Mouse (Mus musculus) intestine, embryonic 14.5 days (tissue): ENCODE measurements at regions not wholly inside any gene's neighbourhood (a gene's known extent, or its start where the extent isn't known, plus 50 kb on each side); places are given as distances from the start of the nearest gene placed in this dataset.

ENCODE experiments used
- ATAC-seq: fragments of 200-750 bp; cut with Nextera tagmentation; replicated peaks from 2 replicates; pipeline ENCODE4 v1.8.0; 2017; ENCODE audit warnings: low read depth, moderate number of reproducible peaks, moderate TSS enrichment, moderate library complexity; ENCODE audit not compliant: low FRiP score, low TSS enrichment
- DNase-seq: peaks from one replicate; pipeline ENCODE4 v3.0.0-alpha.2; 2018; ENCODE audit warnings: low spot score
- H3K27ac ChIP-seq: fragments of 300-500 bp; sonication (generic); 2 replicates; pipeline ENCODE4 v1.5.1; 2014; ENCODE audit warnings: low read depth, mild to moderate bottlenecking, control low read depth
- H3K27me3 ChIP-seq: fragments of 300-500 bp; sonication (generic); replicated peaks from 2 replicates; pipeline ENCODE4 v1.6.1; 2014; ENCODE audit warnings: low read length, control low read depth; ENCODE audit not compliant: control insufficient read depth, insufficient read depth
- H3K36me3 ChIP-seq: fragments of 300-500 bp; sonication (generic); 2 replicates; pipeline ENCODE4 v1.6.1; 2014; ENCODE audit warnings: low read length, control low read depth; ENCODE audit not compliant: control insufficient read depth, insufficient read depth
- H3K4me1 ChIP-seq: fragments of 300-500 bp; sonication (generic); replicated peaks from 2 replicates; pipeline ENCODE4 v1.6.1; 2014; ENCODE audit warnings: low read length, control low read depth, mixed read lengths; ENCODE audit not compliant: control insufficient read depth, insufficient read depth
- H3K4me2 ChIP-seq: fragments of 300-500 bp; sonication (generic); 2 replicates; pipeline ENCODE4 v1.6.1; 2014; ENCODE audit warnings: low read length
- H3K4me3 ChIP-seq: fragments of 300-500 bp; sonication (generic); 2 replicates; pipeline ENCODE4 v1.5.1; 2014; ENCODE audit warnings: low read depth, low read length, control low read depth, mixed read lengths
- H3K9ac ChIP-seq: fragments of 300-500 bp; sonication (generic); 2 replicates; pipeline ENCODE4 v1.6.1; 2014; ENCODE audit warnings: mild to moderate bottlenecking, low read length
- H3K9me3 ChIP-seq: fragments of 300-500 bp; sonication (generic); 2 replicates; pipeline ENCODE4 v1.6.1; 2016; ENCODE audit warnings: low read length, control low read depth; ENCODE audit not compliant: control insufficient read depth
- WGBS: fragments of 180-500 bp; shearing (Covaris S2); extraction: QIAGEN DNeasy Blood & Tissue Kit; methylation state at CpG from one replicate; pipeline ENCODE4 v1.1.7; 2014; 5-methylcytosine and 5-hydroxymethylcytosine counted together

DNA sequence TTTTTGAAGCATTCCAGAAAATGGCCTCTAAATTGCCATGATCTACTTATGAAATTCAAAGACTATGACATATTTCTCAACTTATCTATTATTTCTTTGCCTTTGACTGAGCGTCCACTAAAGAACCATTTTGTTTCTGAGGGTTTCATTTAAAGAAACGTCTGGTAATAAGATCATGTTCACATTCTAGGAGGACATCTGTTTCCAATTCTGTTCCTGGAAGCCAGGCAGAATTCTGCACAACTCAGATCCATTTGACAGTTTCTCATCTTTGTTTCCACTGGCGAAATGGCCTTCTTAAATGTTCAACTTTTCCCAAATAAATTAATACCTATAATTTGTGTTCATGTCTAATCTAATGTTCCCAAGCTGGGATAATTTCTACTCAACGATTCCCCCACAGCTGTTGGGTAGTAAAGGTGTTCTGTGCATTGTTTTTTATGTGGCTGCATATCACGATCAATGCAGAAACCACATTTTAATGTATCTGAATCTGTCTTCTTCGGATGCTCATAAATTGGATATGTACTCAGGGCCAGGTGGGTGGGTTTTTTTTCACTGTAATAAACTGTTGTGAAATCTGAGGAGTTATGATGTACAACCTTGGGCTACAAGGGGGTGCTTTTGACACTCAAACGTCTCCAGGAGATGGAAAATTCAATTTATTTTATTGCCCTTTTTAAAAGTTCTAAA is 470.6 kb downstream of the Kctd12 start:
- 64% methylated on average over 7 of the region's 7 CpGs for WGBS
- Histone ChIP-seq H3K9me3 (no peaks in the 10 kb centered on the region), H3K4me2 (no peak overlapping the region), H3K9ac (no peak overlapping the region), H3K36me3 (no peaks in the 10 kb centered on the region), H3K4me1 (no peaks in the 10 kb centered on the region), H3K27me3 (no peaks in the 10 kb centered on the region), H3K4me3 (no peak overlapping the region), H3K27ac (no peak overlapping the region)
- ATAC-seq (no peak), DNase-seq (no peak)

DNA sequence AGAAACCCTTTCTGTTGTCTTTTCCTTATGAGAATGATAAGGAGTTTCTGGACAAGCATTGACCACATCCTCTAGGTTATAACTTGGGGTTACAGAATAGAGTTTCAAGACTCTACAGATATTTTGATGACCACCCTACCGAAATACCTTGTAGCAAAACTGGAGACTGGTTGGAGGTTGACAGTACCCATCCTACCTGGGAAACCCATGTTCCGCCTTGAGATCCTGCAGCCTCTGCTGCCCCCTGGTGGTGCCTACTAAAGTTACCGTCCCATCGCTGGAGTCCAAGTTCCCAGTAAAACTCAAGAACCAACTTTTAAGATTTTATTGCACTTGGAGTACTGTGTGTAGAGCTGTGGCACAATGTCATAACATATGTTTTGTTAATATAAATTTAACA is 472.1 kb downstream of the Kctd12 start:
- DNase-seq (peak; percentile 72), ATAC-seq (no peak)
- H3K4me3 ChIP-seq, result no peak overlapping the region
- 34% methylated on average over 4 of the region's 4 CpGs for WGBS
- no peaks in the 10 kb centered on the region for H3K4me1 ChIP-seq
- H3K9me3 ChIP-seq, result no peaks in the 10 kb centered on the region
- no peaks in the 10 kb centered on the region for H3K36me3 ChIP-seq
- H3K27me3 ChIP-seq, result no peaks in the 10 kb centered on the region
- H3K4me2 ChIP-seq, result no peak overlapping the region
- no peak overlapping the region for H3K9ac ChIP-seq
- no peak overlapping the region for H3K27ac ChIP-seq

DNA sequence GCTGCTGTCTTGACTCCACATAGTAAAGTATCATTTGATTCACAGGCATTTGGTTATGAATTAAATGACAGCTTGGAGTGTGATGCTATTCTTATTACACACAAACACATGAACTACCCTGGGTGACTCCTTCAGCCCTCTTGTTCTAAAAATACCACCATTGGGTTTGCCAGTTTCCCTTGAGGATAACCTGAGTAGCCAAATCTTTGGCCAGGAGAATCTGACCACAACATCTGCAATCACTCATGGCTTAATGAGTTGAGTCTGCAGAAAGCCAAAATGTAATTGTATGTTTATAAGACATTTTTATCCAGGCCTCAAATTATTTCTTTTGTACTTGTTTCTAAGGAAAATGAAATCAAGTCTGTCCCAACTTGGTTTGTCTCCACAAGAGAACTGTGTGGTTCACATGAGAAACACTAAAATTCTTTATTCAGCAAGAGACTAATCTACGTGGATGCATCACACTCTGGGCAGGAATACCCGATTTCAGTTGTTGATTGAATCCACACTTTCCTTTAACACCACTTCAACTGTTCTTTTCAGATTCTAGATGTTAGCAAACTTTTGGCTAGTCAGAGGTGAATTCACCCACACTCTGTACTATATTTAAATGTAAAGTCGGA is 476.6 kb downstream of the Kctd12 start:
- H3K9ac ChIP-seq, result no peak overlapping the region
- H3K4me3 ChIP-seq, result no peak overlapping the region
- no peaks in the 10 kb centered on the region for H3K36me3 ChIP-seq
- no peaks in the 10 kb centered on the region for H3K9me3 ChIP-seq
- H3K4me2 ChIP-seq, result no peak overlapping the region
- 75% methylated on average over 3 of the region's 3 CpGs for WGBS
- H3K4me1 ChIP-seq, result no peaks in the 10 kb centered on the region
- no peak for ATAC-seq
- no peaks in the 10 kb centered on the region for H3K27me3 ChIP-seq
- no peak overlapping the region for H3K27ac ChIP-seq
- DNase-seq, result no peak

DNA sequence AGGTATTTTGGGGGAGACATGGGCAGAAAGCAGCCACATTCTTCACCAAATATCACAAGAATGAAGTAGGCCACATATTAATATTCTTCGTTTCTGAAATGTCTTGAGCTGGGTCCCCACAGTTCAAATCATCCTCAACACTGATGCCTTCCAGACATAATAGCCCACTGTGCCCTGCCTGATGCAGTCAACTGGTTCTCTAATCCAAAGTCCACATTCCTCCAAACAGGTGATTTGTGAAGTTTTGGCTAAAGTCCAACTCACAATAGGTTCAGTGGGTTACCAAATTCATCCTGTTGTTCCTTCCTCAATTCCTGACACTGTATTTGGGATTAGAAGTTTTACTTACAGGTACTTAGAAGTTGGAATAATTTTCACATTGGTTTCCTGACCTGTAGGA is 485.3 kb downstream of the Kctd12 start:
- no peak overlapping the region for H3K4me3 ChIP-seq
- no peak overlapping the region for H3K9ac ChIP-seq
- no peaks in the 10 kb centered on the region for H3K4me1 ChIP-seq
- H3K36me3 ChIP-seq, result no peaks in the 10 kb centered on the region
- H3K9me3 ChIP-seq, result no peaks in the 10 kb centered on the region
- WGBS, result 93% methylated on average over 1 of the region's 1 CpGs
- H3K4me2 ChIP-seq, result no peak overlapping the region
- H3K27ac ChIP-seq, result no peak overlapping the region
- DNase-seq (no peak), ATAC-seq (no peak)
- no peaks in the 10 kb centered on the region for H3K27me3 ChIP-seq

DNA sequence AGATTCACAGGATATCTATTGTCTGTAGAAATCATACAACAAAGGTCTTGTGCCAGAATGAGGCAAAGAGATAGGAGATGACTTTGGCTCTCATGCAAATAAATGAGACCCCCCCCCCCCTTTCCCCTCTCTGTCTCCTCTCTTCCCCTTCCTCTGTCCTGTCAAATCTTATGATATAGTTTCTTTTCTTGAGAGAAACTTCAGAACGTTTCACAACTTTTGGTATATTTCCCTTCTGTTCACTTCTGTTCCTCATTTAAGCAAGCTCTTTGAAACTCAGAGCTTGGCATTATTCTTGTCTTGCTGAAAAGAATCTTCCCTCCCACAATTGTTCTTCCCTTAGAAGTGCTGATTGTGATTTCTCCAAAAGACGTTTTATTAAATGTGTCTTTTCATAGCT is 490.1 kb downstream of the Kctd12 start:
- no peak for ATAC-seq
- DNase-seq, result no peak
- Histone ChIP-seq H3K9me3 (no peaks in the 10 kb centered on the region), H3K36me3 (no peaks in the 10 kb centered on the region), H3K4me1 (no peaks in the 10 kb centered on the region), H3K9ac (no peak overlapping the region), H3K27me3 (no peaks in the 10 kb centered on the region), H3K4me2 (no peak overlapping the region), H3K4me3 (no peak overlapping the region), H3K27ac (no peak overlapping the region)
- WGBS, result 69% methylated on average over 2 of the region's 2 CpGs

DNA sequence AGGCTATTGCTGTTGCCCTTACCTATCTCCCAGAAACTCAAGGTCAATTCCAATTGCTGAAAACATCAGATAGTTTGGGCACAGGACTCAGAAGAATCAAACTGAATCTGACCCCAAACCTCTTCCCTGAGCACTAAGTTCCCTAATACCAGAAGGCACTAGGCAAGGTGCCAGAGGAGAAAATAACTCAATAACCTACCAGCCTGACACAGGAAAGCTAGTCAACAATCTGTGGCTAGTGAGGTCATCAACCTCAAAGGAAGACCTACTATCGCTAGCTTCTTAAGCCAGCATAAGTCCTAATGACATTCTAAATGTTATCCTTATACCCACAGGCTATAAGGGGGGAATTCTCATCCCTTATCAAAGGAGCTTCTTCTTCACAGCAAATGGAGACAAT is 491.2 kb downstream of the Kctd12 start:
- DNase-seq (no peak), ATAC-seq (no peak)
- 97% methylated on average over 1 of the region's 1 CpGs for WGBS
- no peaks in the 10 kb centered on the region for H3K36me3 ChIP-seq
- H3K4me2 ChIP-seq, result no peak overlapping the region
- no peak overlapping the region for H3K9ac ChIP-seq
- H3K4me1 ChIP-seq, result no peaks in the 10 kb centered on the region
- no peak overlapping the region for H3K4me3 ChIP-seq
- no peaks in the 10 kb centered on the region for H3K9me3 ChIP-seq
- no peak overlapping the region for H3K27ac ChIP-seq
- no peaks in the 10 kb centered on the region for H3K27me3 ChIP-seq

DNA sequence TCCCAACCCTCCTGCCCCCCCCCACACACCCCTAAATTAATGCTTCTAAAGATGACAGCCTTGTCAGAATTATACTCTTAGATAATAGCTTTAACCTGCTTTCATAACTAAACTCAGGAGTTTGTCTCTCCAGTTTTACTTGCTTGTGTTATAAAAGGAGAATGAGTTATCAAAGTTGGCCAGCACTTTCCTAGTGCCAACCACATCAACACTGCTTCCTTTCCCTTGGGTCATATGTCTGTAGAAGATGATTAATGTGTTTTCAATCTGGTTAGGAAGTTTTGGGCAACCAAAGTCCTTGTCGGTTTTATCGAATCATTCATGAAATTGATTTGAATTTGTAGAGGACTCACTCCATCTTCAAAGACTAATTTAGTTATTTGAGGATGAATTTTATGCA is 505.3 kb downstream of the Kctd12 start:
- Histone ChIP-seq H3K27me3 (no peaks in the 10 kb centered on the region), H3K9me3 (no peaks in the 10 kb centered on the region), H3K36me3 (no peaks in the 10 kb centered on the region), H3K4me2 (no peak overlapping the region), H3K27ac (no peak overlapping the region), H3K9ac (no peak overlapping the region), H3K4me3 (no peak overlapping the region), H3K4me1 (no peaks in the 10 kb centered on the region)
- ATAC-seq (no peak), DNase-seq (no peak)
- 84% methylated on average over 2 of the region's 2 CpGs for WGBS

DNA sequence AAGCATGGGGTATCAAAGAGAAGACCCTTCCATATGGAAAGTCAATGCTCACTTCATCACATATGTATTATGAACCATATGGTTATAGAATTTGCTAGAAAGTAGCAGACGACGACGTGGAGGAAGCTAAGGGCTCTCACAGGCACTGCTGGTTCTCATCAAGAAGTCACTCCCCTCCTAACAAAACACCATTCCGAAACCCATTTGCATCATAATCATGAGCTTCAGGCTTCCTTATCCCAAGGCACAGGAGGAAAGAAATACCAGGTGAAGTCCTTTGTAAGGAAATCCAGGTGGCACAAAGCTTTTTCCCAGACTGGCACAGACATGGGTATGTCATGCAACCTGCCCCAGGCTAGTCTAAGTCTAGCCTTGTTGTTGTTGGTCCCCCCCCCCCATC is 513.1 kb downstream of the Kctd12 start:
- H3K4me1 ChIP-seq, result no peaks in the 10 kb centered on the region
- no peak overlapping the region for H3K27ac ChIP-seq
- no peaks in the 10 kb centered on the region for H3K36me3 ChIP-seq

DNA sequence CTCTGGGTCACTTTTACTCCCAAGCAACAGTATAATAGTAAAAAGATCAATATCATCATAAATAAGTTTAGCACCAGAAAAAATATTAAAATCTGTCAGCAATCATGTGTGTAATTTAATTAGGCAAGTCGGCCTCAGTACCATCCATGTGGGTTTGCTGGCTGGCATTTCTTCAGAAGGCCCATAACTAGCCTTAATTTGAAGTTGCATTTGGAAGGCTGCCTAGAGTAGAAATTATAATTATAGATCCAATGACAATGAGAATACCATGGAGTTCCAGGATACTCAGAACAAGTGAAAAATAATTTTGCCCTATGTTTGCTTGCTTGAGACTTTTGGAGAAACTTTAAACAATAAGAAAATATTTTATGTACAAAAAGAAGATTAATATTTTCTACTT is 521.4 kb downstream of the Kctd12 start:
- no peaks in the 10 kb centered on the region for H3K27me3 ChIP-seq
- 88% methylated on average over 1 of the region's 1 CpGs for WGBS
- H3K9me3 ChIP-seq, result no peaks in the 10 kb centered on the region
- ATAC-seq (no peak), DNase-seq (no peak)
- H3K4me3 ChIP-seq, result no peak overlapping the region
- no peak overlapping the region for H3K27ac ChIP-seq
- H3K36me3 ChIP-seq, result no peaks in the 10 kb centered on the region
- H3K4me1 ChIP-seq, result no peaks in the 10 kb centered on the region
- H3K4me2 ChIP-seq, result no peak overlapping the region
- no peak overlapping the region for H3K9ac ChIP-seq

More for the DNA sequence above, 513.1 kb downstream of the Kctd12 start:
- ATAC-seq (no peak), DNase-seq (no peak)
- Histone ChIP-seq H3K9ac (no peak overlapping the region), H3K4me2 (no peak overlapping the region), H3K4me3 (no peak overlapping the region), H3K9me3 (no peaks in the 10 kb centered on the region), H3K27me3 (no peaks in the 10 kb centered on the region)
- WGBS, result 55% methylated on average over 4 of the region's 4 CpGs
